Mouse (Mus musculus) MEL (cell line): ENCODE data around the gene Daam1.

Experiments
- CHD2 ChIP-seq: IDR thresholded peaks from 2 replicates; pipeline ENCODE4 v1.6.1; 2011; ENCODE audit warnings: low read length, improper control_type of control experiment
- CTCF ChIP-seq, 3 experiments: IDR thresholded peaks in 2 of 3; conservative IDR thresholded peaks in 1 of 3; 2 replicates each; pipeline ENCODE4 v1.5.1; 2011 to 2012; ENCODE audit warnings: low read length in 3 of 3, low read depth in 2 of 3, mild to moderate bottlenecking in 2 of 3, improper control_type of control experiment in 1 of 3, inconsistent platforms in 1 of 3, mixed read lengths in 1 of 3, moderate library complexity in 1 of 3; ENCODE audit not compliant: control insufficient read depth in 1 of 3, insufficient read depth in 1 of 3, poor library complexity in 1 of 3, severe bottlenecking in 1 of 3
- EP300 ChIP-seq, 2 experiments: IDR thresholded peaks; 2 replicates each; pipeline ENCODE4 v1.6.1; 2011; ENCODE audit warnings: improper control_type of control experiment in 2 of 2, low read length in 2 of 2, low read depth in 1 of 2, mild to moderate bottlenecking in 1 of 2
- JUND ChIP-seq: IDR thresholded peaks from 2 replicates; pipeline ENCODE4 v1.6.1; 2011; ENCODE audit warnings: low read depth, mild to moderate bottlenecking, improper control_type of control experiment, low read length
- MAFK ChIP-seq: IDR thresholded peaks from 2 replicates; pipeline ENCODE4 v1.6.1; 2011; ENCODE audit warnings: low read depth, mild to moderate bottlenecking, low read length, improper control_type of control experiment, borderline replicate concordance
- NRF1 ChIP-seq: IDR thresholded peaks from 2 replicates; pipeline ENCODE4 v1.6.1; 2014; ENCODE audit warnings: low read depth, mild to moderate bottlenecking, inconsistent platforms, low read length, improper control_type of control experiment, moderate library complexity; ENCODE audit not compliant: poor library complexity, insufficient read depth, severe bottlenecking
- POLR2A ChIP-seq, 2 experiments: IDR thresholded peaks; 2 replicates each; pipeline ENCODE4 v1.6.1; 2011 to 2012; ENCODE audit warnings: low read length in 2 of 2, mild to moderate bottlenecking in 2 of 2, control low read depth in 1 of 2, improper control_type of control experiment in 1 of 2, low read depth in 1 of 2, moderate library complexity in 1 of 2; ENCODE audit not compliant: control insufficient read depth in 1 of 2, insufficient read depth in 1 of 2, poor library complexity in 1 of 2
- POLR2AphosphoS5 ChIP-seq: IDR thresholded peaks from 2 replicates; pipeline ENCODE4 v1.6.1; 2012; ENCODE audit warnings: low read depth, borderline replicate concordance, mild to moderate bottlenecking, inconsistent platforms, low read length, moderate library complexity, mixed read lengths
- TCF12 ChIP-seq: IDR thresholded peaks from 2 replicates; pipeline ENCODE4 v1.6.1; 2014; ENCODE audit warnings: low read depth, mild to moderate bottlenecking, inconsistent platforms, low read length, improper control_type of control experiment, moderate library complexity
- ZC3H11A ChIP-seq: IDR thresholded peaks from 2 replicates; pipeline ENCODE4 v1.6.1; 2012; ENCODE audit warnings: low read depth, mild to moderate bottlenecking, inconsistent platforms, low read length, improper control_type of control experiment
- ZKSCAN1 ChIP-seq: IDR thresholded peaks from 2 replicates; pipeline ENCODE4 v1.6.1; 2012; ENCODE audit warnings: low read depth, mild to moderate bottlenecking, inconsistent platforms, low read length, improper control_type of control experiment, moderate library complexity

- TF ChIP-seq MAFK (no peak), JUND (no peak), TCF12 (no peak), POLR2A (IDR thresholded peaks at IDR 0.05; ENCODE audit: control insufficient read depth in 1 of 2, insufficient read depth in 1 of 2, low read depth in 1 of 2, low read length in 2 of 2, poor library complexity in 1 of 2) (no peak), EP300 (IDR thresholded peaks at IDR 0.05; ENCODE audit: low read depth in 1 of 2, low read length in 2 of 2) (no peak), CHD2 (no peak), ZKSCAN1 (no peak), POLR2AphosphoS5 (no peak), ZC3H11A (no peak), CTCF (IDR thresholded peaks at IDR 0.05 in 2 of 3, conservative IDR thresholded peaks at IDR 0.05 in 1 of 3; ENCODE audit: control insufficient read depth in 1 of 3, insufficient read depth in 1 of 3, low read depth in 2 of 3, low read length in 3 of 3, poor library complexity in 1 of 3, severe bottlenecking in 1 of 3) (no peak), NRF1 (no peak)
Measured at GRCm38 (mm10) chr12:71969022-71969421, 138.1 kb downstream of the Daam1 start.
